Mouse (Mus musculus) hindbrain, embryonic 15.5 days (tissue): ENCODE results near the gene Ikzf2. TPM values are rescaled to one million over a fixed set of nuclear protein-coding genes. Genes with fewer than 3 reads are reported as not detected.

Experiments
- ATAC-seq: fragments of 200-750 bp; cut with Nextera tagmentation; 2 replicates; pipeline ENCODE4 v1.8.0; 2017; ENCODE audit warnings: low read depth, moderate number of reproducible peaks, moderate TSS enrichment; ENCODE audit not compliant: low FRiP score
- H3K27ac ChIP-seq: fragments of 300-500 bp; sonication (generic); replicated peaks from 2 replicates; pipeline ENCODE4 v1.5.1; 2015; ENCODE audit warnings: mild to moderate bottlenecking, inconsistent platforms
- H3K27me3 ChIP-seq: fragments of 300-500 bp; sonication (generic); 2 replicates; pipeline ENCODE4 v1.6.1; 2015; ENCODE audit warnings: control low read depth, inconsistent platforms
- H3K36me3 ChIP-seq: fragments of 300-500 bp; sonication (generic); 2 replicates; pipeline ENCODE4 v1.6.1; 2015; ENCODE audit warnings: control low read depth, inconsistent platforms
- H3K4me1 ChIP-seq: fragments of 300-500 bp; sonication (generic); replicated peaks from 2 replicates; pipeline ENCODE4 v1.6.1; 2015; ENCODE audit warnings: control low read depth, inconsistent platforms
- H3K4me2 ChIP-seq: fragments of 300-500 bp; sonication (generic); 2 replicates; pipeline ENCODE4 v1.6.1; 2015; ENCODE audit warnings: moderate library complexity, mild to moderate bottlenecking, inconsistent platforms
- H3K4me3 ChIP-seq: fragments of 300-500 bp; sonication (generic); 2 replicates; pipeline ENCODE4 v1.5.1; 2015; ENCODE audit warnings: mild to moderate bottlenecking, inconsistent platforms
- H3K9ac ChIP-seq: fragments of 300-500 bp; sonication (generic); 2 replicates; pipeline ENCODE4 v1.6.1; 2015; ENCODE audit warnings: inconsistent platforms
- H3K9me3 ChIP-seq: fragments of 300-500 bp; sonication (generic); 2 replicates; pipeline ENCODE4 v1.6.1; 2016; ENCODE audit warnings: control low read depth, inconsistent platforms
- WGBS: fragments of 180-500 bp; shearing (Covaris S2); methylation state at CpG from one replicate; pipeline ENCODE4 v1.1.7; 2015; 5-methylcytosine and 5-hydroxymethylcytosine counted together
- polyA plus RNA-seq: library from polyadenylated mRNA; unstranded; fragments of >200 nt; fragmentation: Nextera tagmentation; extraction: Ambion mirVana; gene quantifications from 2 replicates; pipeline ENCODE4 v1.2.1, GENCODE M21; 2015

Gene Ikzf2
- polyA plus RNA-seq, 1 experiment from 2014 or later: 3.6 TPM

DNA sequence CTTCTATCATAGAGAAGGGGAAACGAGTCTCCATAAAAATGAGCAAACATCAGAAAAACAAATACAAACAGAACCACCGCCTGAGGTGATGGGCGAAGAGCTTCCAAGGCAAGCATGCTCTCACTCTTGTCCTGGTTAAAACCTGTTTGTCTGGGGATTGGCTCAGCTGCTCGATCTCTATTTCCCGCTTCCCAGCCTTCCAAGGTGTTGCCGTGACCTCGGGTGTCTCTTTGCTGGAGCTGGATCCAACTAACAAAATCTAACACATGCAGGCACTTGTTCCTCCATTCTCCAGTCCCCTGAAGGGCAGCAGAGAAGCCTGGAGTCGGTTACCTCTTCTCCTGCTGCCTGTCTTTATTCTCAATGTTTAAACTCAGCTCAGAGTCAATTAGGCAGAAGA is 57.5 kb downstream of the Ikzf2 start:
- Histone ChIP-seq H3K27ac (no peak overlapping the region), H3K4me1 (no peaks in the 10 kb centered on the region), H3K4me3 (no peak overlapping the region), H3K36me3 (no peaks in the 10 kb centered on the region), H3K9me3 (no peaks in the 10 kb centered on the region), H3K9ac (no peak overlapping the region), H3K4me2 (no peak overlapping the region), H3K27me3 (no peaks in the 10 kb centered on the region)
- WGBS: 85% methylated on average over 8 of the region's 8 CpGs
- no peak for ATAC-seq

- WGBS: 94% methylated on average over 5 of the region's 5 CpGs
- Histone ChIP-seq H3K4me2 (no peak overlapping the region), H3K9ac (no peak overlapping the region), H3K27ac (no peak overlapping the region), H3K4me1 (no peaks in the 10 kb centered on the region), H3K9me3 (no peaks in the 10 kb centered on the region), H3K4me3 (no peak overlapping the region), H3K27me3 (no peaks in the 10 kb centered on the region), H3K36me3 (no peaks in the 10 kb centered on the region)
- no peak for ATAC-seq
Measured at GRCm38 (mm10) chr1:69612076-69612475, 75.0 kb downstream of the Ikzf2 start.

DNA sequence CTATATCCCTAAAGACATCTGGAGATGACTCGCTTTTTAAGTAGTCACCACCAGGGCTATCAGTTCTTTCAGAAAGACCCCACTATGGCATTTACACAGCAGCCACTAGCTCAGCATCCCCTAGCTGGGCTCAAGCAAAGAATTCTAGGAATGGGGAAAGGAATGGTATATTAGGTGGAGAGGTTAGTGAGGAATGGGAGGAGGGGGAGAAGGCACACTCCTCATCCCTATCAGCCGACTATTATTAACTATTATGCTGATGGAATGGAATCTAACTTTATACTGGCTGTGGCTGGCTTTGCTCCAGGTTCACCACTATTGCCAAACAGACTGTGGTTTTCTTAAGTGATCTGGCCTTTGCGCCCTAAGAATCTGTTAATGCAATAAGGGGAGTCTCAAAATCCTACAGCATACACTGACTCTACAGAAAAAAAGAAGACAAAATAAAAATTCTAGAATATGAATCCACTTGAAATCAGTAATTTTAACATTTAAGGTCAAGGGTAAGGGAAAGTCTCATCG is 75.8 kb downstream of the Ikzf2 start:
- Histone ChIP-seq H3K36me3 (no peaks in the 10 kb centered on the region), H3K4me2 (no peak overlapping the region), H3K9me3 (no peaks in the 10 kb centered on the region), H3K27ac (no peak overlapping the region), H3K27me3 (no peaks in the 10 kb centered on the region), H3K4me1 (no peaks in the 10 kb centered on the region), H3K9ac (no peak overlapping the region), H3K4me3 (no peak overlapping the region)
- 85% methylated on average over 4 of the region's 4 CpGs for WGBS
- ATAC-seq: no peak

- H3K36me3 ChIP-seq: no peaks in the 10 kb centered on the region
- H3K9me3 ChIP-seq: no peaks in the 10 kb centered on the region
- H3K4me2 ChIP-seq: no peak overlapping the region
- WGBS: 73% methylated on average over 7 of the region's 7 CpGs
- no peaks in the 10 kb centered on the region for H3K27me3 ChIP-seq
- H3K9ac ChIP-seq: no peak overlapping the region
- H3K27ac ChIP-seq: no peak overlapping the region
- H3K4me3 ChIP-seq: no peak overlapping the region
- no peaks in the 10 kb centered on the region for H3K4me1 ChIP-seq
- ATAC-seq: no peak
Measured at GRCm38 (mm10) chr1:69610791-69611190, 76.3 kb downstream of the Ikzf2 start.

- Histone ChIP-seq H3K27me3 (no peaks in the 10 kb centered on the region), H3K4me1 (0 out of 2 replicates have a peak, but pooled peaks cover 2% of the 10 kb centered on the region), H3K9ac (no peak overlapping the region), H3K9me3 (no peaks in the 10 kb centered on the region), H3K27ac (no peak overlapping the region), H3K4me3 (no peak overlapping the region), H3K4me2 (no peak overlapping the region), H3K36me3 (no peaks in the 10 kb centered on the region)
- WGBS: 88% methylated on average over 5 of the region's 5 CpGs
- ATAC-seq: no peak
Measured at GRCm38 (mm10) chr1:69608846-69609245, 78.2 kb downstream of the Ikzf2 start.

- H3K27ac ChIP-seq: no peak overlapping the region
- no peak overlapping the region for H3K4me2 ChIP-seq
- H3K9ac ChIP-seq: no peak overlapping the region
- H3K4me1 ChIP-seq: 0 out of 2 replicates have a peak, but pooled peaks cover 2% of the 10 kb centered on the region
- no peak overlapping the region for H3K4me3 ChIP-seq
- no peak for ATAC-seq
- H3K9me3 ChIP-seq: no peaks in the 10 kb centered on the region
- 90% methylated on average over 1 of the region's 1 CpGs for WGBS
- H3K27me3 ChIP-seq: no peaks in the 10 kb centered on the region
- no peaks in the 10 kb centered on the region for H3K36me3 ChIP-seq
Measured at GRCm38 (mm10) chr1:69606844-69607243, 80.2 kb downstream of the Ikzf2 start.

DNA sequence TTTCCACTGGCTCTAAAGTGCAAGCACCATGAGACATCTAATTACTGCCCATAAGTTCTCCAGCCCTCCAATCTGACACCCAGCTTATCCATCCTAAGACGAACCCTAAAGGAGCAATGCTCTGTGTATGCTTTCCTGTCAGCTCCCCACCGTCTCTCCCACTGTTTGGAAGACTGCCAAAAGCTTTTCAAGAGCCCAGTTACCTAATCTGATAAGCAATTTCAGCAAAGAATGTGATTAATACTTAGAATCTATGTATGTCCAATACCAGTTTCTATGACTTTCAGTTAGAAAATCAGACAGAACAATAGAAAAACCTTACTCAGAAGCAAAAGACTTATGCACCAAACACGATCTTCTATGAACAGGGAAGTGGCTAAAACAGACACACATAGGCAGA is 82.8 kb downstream of the Ikzf2 start:
- ATAC-seq: no peak
- Histone ChIP-seq H3K9me3 (no peaks in the 10 kb centered on the region), H3K27ac (no peak overlapping the region), H3K4me1 (0 out of 2 replicates have a peak, but pooled peaks cover 2% of the 10 kb centered on the region), H3K27me3 (no peaks in the 10 kb centered on the region), H3K9ac (no peak overlapping the region), H3K4me3 (no peak overlapping the region), H3K4me2 (no peak overlapping the region), H3K36me3 (no peaks in the 10 kb centered on the region)
- 41% methylated on average over 3 of the region's 3 CpGs for WGBS

GRCm38 (mm10) chr1:69600954-69601353 is 86.1 kb downstream of the Ikzf2 start:
- WGBS: 80% methylated on average over 1 of the region's 1 CpGs
- no peak overlapping the region for H3K4me2 ChIP-seq

GRCm38 (mm10) chr1:69599074-69599772 is 87.8 kb downstream of the Ikzf2 start:
- H3K4me3 ChIP-seq: no peak overlapping the region
- H3K4me2 ChIP-seq: no peak overlapping the region
- no peak for ATAC-seq
- H3K9me3 ChIP-seq: no peaks in the 10 kb centered on the region
- no peak overlapping the region for H3K9ac ChIP-seq
- H3K36me3 ChIP-seq: no peaks in the 10 kb centered on the region
- no peak overlapping the region for H3K27ac ChIP-seq
- H3K27me3 ChIP-seq: no peaks in the 10 kb centered on the region
- 93% methylated on average over 12 of the region's 12 CpGs for WGBS
- 0 out of 2 replicates have a peak, but pooled peaks cover 2% of the 10 kb centered on the region for H3K4me1 ChIP-seq

More at GRCm38 (mm10) chr1:69600954-69601353, 86.1 kb downstream of the Ikzf2 start:
- Histone ChIP-seq H3K9ac (no peak overlapping the region), H3K27ac (no peak overlapping the region), H3K36me3 (no peaks in the 10 kb centered on the region), H3K4me1 (0 out of 2 replicates have a peak, but pooled peaks cover 2% of the 10 kb centered on the region), H3K27me3 (no peaks in the 10 kb centered on the region), H3K9me3 (no peaks in the 10 kb centered on the region), H3K4me3 (no peak overlapping the region)
- no peak for ATAC-seq

- H3K27me3 ChIP-seq: no peaks in the 10 kb centered on the region
- H3K4me3 ChIP-seq: no peak overlapping the region
- H3K9me3 ChIP-seq: no peaks in the 10 kb centered on the region
- no peak overlapping the region for H3K9ac ChIP-seq
- no peak for ATAC-seq
- H3K4me2 ChIP-seq: no peak overlapping the region
- H3K27ac ChIP-seq: no peak overlapping the region
- H3K4me1 ChIP-seq: peaks cover 10% of the 10 kb centered on the region; the same call in 1 of the 2 replicates
- H3K36me3 ChIP-seq: no peaks in the 10 kb centered on the region
- 69% methylated on average over 6 of the region's 6 CpGs for WGBS
Measured at GRCm38 (mm10) chr1:69591889-69592288, 95.2 kb downstream of the Ikzf2 start.

DNA sequence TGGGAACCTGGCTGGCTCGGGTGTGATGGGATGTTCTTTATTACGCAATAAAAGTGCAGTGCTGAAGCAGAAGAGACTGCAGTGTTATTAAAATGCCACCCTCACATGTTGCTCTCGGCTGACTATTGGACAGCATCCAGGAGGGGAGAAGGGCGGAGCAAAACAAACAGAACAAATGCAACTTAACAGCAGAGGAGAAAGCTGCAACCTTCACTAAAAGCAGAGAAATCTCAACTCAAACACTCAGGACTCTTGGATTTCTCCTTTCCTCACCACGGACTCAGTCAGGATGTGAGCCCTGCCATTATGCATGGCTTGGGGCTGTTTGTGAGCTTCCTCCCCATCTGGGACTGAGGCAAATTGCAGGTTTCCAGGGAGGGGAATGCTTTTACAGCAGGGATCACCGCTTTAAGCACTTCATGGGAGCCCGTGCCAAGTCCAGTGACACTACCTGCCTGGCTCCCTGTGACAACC is 95.7 kb downstream of the Ikzf2 start:
- Histone ChIP-seq H3K27ac (no peak overlapping the region), H3K4me3 (no peak overlapping the region), H3K27me3 (no peaks in the 10 kb centered on the region), H3K9me3 (no peaks in the 10 kb centered on the region), H3K9ac (no peak overlapping the region), H3K4me1 (peaks cover 10% of the 10 kb centered on the region; the same call in 1 of the 2 replicates), H3K4me2 (no peak overlapping the region), H3K36me3 (no peaks in the 10 kb centered on the region)
- 60% methylated on average over 7 of the region's 7 CpGs for WGBS
- ATAC-seq: no peak

DNA sequence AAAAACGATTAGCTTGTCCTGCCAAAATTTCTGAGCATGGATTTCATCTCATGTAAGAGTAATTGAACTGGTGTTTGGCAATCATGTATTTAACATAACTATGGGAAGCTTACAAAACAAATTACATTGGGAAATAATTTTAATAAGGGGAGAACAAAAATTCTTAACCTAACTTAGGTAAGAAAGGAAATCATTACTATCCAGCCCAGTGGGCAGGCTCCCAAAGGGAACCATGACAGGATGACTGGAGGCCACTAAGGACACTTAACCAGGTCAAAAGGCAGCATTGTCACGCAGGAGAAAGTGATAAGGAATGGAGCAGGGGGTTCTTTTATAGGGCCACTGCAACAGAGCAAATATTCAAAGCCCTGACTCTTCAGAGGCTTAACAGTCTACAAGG is 101.5 kb downstream of the Ikzf2 start:
- WGBS: 69% methylated on average over 2 of the region's 2 CpGs
- no peak overlapping the region for H3K27ac ChIP-seq
- no peak for ATAC-seq
- no peaks in the 10 kb centered on the region for H3K9me3 ChIP-seq
- no peaks in the 10 kb centered on the region for H3K27me3 ChIP-seq
- no peak overlapping the region for H3K9ac ChIP-seq
- H3K4me1 ChIP-seq: no peaks in the 10 kb centered on the region
- no peak overlapping the region for H3K4me2 ChIP-seq
- H3K4me3 ChIP-seq: no peak overlapping the region
- H3K36me3 ChIP-seq: no peaks in the 10 kb centered on the region
